Mouse (Mus musculus) retina, postnatal 7 days (tissue): ENCODE results near the gene Slc34a3.

Source experiments
- DNase-seq: peaks from one replicate; pipeline ENCODE4 v3.0.0-alpha.2; 2012; ENCODE audit warnings: low read depth, low spot score

Slc34a3 gene

GRCm38 (mm10) chr2:25224766-25225752 lies 9.1 kb downstream of the Slc34a3 start:
- DNase-seq, result peak; percentile 98

GRCm38 (mm10) chr2:25224492-25224765 lies 9.7 kb downstream of the Slc34a3 start, which contains the start of gene Tubb4b:
TSS of gene Tubb4b (minus strand) at chr2:25224702.
- no peak for DNase-seq

GRCm38 (mm10) chr2:25223681-25224491 lies 10.3 kb downstream of the Slc34a3 start:
- DNase-seq, result no peak

GRCm38 (mm10) chr2:25221331-25221772 lies 12.8 kb downstream of the Slc34a3 start:
- DNase-seq, result no peak

GRCm38 (mm10) chr2:25218445-25218844 lies 15.7 kb downstream of the Slc34a3 start, which contains the start of gene Fam166a:
TSS of gene Fam166a (plus strand) at chr2:25218745.
- DNase-seq, result no peak

GRCm38 (mm10) chr2:25217666-25218065 lies 16.5 kb downstream of the Slc34a3 start:
- DNase-seq, result no peak

- DNase-seq, result no peak
Observed at GRCm38 (mm10) chr2:25214444-25214843, 19.7 kb downstream of the Slc34a3 start, which contains the start of gene Stpg3. TSS of gene Stpg3 (minus strand) at chr2:25214637.

- DNase-seq, result no peak
Observed at GRCm38 (mm10) chr2:25213266-25213865, 20.8 kb downstream of the Slc34a3 start.

GRCm38 (mm10) chr2:25211121-25211670 lies 23.0 kb downstream of the Slc34a3 start, which contains the start of gene Nelfb:
TSS of gene Nelfb (minus strand) at chr2:25211489.
- DNase-seq, result peak; percentile 75

GRCm38 (mm10) chr2:25210686-25211085 lies 23.5 kb downstream of the Slc34a3 start:
- no peak for DNase-seq

- no peak for DNase-seq
Observed at GRCm38 (mm10) chr2:25207593-25207992, 26.6 kb downstream of the Slc34a3 start.

- DNase-seq, result no peak
Observed at GRCm38 (mm10) chr2:25203631-25204214, 30.4 kb downstream of the Slc34a3 start.

- DNase-seq, result no peak
Observed at GRCm38 (mm10) chr2:25200631-25201030, 33.5 kb downstream of the Slc34a3 start.

- DNase-seq, result no peak
Observed at GRCm38 (mm10) chr2:25197946-25198345, 36.2 kb downstream of the Slc34a3 start.

- DNase-seq, result no peak
Observed at GRCm38 (mm10) chr2:25197191-25197590, 37.0 kb downstream of the Slc34a3 start.

- no peak for DNase-seq
Observed at GRCm38 (mm10) chr2:25196172-25196954, 37.8 kb downstream of the Slc34a3 start, which contains the start of gene Tor4a. TSS of gene Tor4a (minus strand) at chr2:25196886.

GRCm38 (mm10) chr2:25195211-25196156 lies 38.7 kb downstream of the Slc34a3 start:
- no peak for DNase-seq

GRCm38 (mm10) chr2:25194486-25195171 lies 39.5 kb downstream of the Slc34a3 start:
- DNase-seq, result no peak
